Mouse (Mus musculus): ENCODE measurements around the gene Arl14ep.

- TF ChIP-seq POLR2A (IDR thresholded peaks at IDR 0.05; ENCODE audit: insufficient read depth, low read depth, low read length) (no peak), CTCF (IDR thresholded peaks at IDR 0.05) (no peak)
These were observed 38.9 kb upstream of the Arl14ep start for GRCm38 (mm10) chr2:107013161-107013560.
